In genomic region chr4:53567065-53567464, GRCm38 (mm10) we compare ENCODE assay signal across 23 mouse cellular contexts.
"Had no signal": no experiment of that assay in that cellular context is flagged by ENCODE, and none has a peak within 500 bp of the region (broad histone marks: within the 10 kb centered on the region; RNA-seq: fewer than 3 reads in every experiment).

No protein-coding gene starts in this region.

- ATAC-seq: hindbrain, embryonic 16.5 days; inflammation-experienced regulatory T-cells, adult 6 months; intestine, embryonic 15.5 days; intestine, postnatal 0 days had no signal

- H3K9ac ChIP-seq: heart, embryonic 12.5 days; hindbrain, embryonic 12.5 days; hindbrain, embryonic 14.5 days; intestine, embryonic 15.5 days; limb, embryonic 13.5 days; limb, embryonic 15.5 days had no signal

- DNase-seq: gastrocnemius, postnatal 14 days; gastrocnemius, postnatal 36 days; heart, adult 18-20 months; heart, postnatal 10 days; heart, postnatal 4 days; kidney, adult 18-20 months; kidney, adult 8-10 months; kidney, postnatal 10 days; kidney, postnatal 25 days; layer of hippocampus, adult 9-11 months; layer of hippocampus, postnatal 36 days; left cerebral cortex, postnatal 4 days had no signal

- H3K27me3 ChIP-seq: heart, embryonic 12.5 days; hindbrain, embryonic 12.5 days; intestine, embryonic 15.5 days; limb, embryonic 13.5 days; limb, embryonic 15.5 days had no signal

- H3K9me3 ChIP-seq: heart, embryonic 10.5 days; heart, embryonic 12.5 days; hindbrain, embryonic 10.5 days; hindbrain, embryonic 12.5 days; intestine, embryonic 15.5 days; limb, embryonic 13.5 days; limb, embryonic 15.5 days had no signal

- H3K27ac ChIP-seq: heart, embryonic 10.5 days; hindbrain, embryonic 10.5 days; hindbrain, embryonic 12.5 days; hindbrain, embryonic 14.5 days; intestine, embryonic 15.5 days; limb, embryonic 13.5 days; limb, embryonic 15.5 days had no signal

- H3K36me3 ChIP-seq: hindbrain, embryonic 12.5 days; intestine, embryonic 15.5 days had no signal

- H3K4me2 ChIP-seq: heart, embryonic 12.5 days; hindbrain, embryonic 12.5 days; hindbrain, embryonic 14.5 days; intestine, embryonic 15.5 days; limb, embryonic 13.5 days; limb, embryonic 15.5 days had no signal

- H3K4me3 ChIP-seq: heart, embryonic 10.5 days; heart, embryonic 12.5 days; hindbrain, embryonic 10.5 days; hindbrain, embryonic 12.5 days; intestine, embryonic 15.5 days; limb, embryonic 13.5 days; limb, embryonic 15.5 days had no signal

- H3K4me1 ChIP-seq: heart, embryonic 10.5 days; heart, embryonic 12.5 days; hindbrain, embryonic 10.5 days; hindbrain, embryonic 12.5 days; intestine, embryonic 15.5 days; limb, embryonic 13.5 days; limb, embryonic 15.5 days had no signal
